Mouse (Mus musculus): Measurements from ENCODE around the gene Nf1. TPM values are rescaled to one million over a fixed set of nuclear protein-coding genes. Genes with fewer than 3 reads are reported as not detected.
A peak's percentile ranks its signal among the peaks of the same experiment; 100 is the strongest.

Nf1 gene
- total RNA-seq, 2 experiments from 2014 or later = 111 to 118 TPM

- intact Hi-C loops (cut with DNase I) = no loop called here
Measured at GRCm38 (mm10) chr11:79426571-79426970, 87.1 kb downstream of the Nf1 start.

GRCm38 (mm10) chr11:79427638-79428037 lies 88.1 kb downstream of the Nf1 start:
- intact Hi-C loops (cut with DNase I) = no loop called here
- DNase-seq (ENCODE audit: extremely low spot score in 1 of 2, low spot score in 2 of 2) = peak; percentile 26 to 31

More at GRCm38 (mm10) chr11:79426571-79426970, 87.1 kb downstream of the Nf1 start:
- DNase-seq (ENCODE audit: extremely low spot score in 1 of 2, low spot score in 2 of 2) = no peak

DNA sequence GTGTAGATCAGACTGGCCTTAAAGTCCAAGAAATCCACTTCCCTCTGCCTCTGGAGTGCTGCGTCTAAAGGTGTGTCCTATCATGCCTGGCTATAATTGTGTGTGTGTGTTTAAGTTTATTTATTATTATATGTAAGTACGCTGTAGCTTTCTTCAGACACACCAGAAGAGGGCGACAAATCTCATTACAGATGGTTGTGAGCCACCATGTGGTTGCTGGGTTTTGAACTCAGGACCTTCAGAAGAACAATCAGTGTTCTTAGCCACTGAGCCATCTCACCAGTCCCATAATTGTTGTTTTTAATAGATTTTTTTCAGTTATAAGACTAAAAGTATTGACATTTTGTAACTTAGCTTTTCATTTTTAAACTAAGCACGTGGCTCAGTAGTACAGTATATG lies 95.8 kb downstream of the Nf1 start:
- DNase-seq (ENCODE audit: extremely low spot score in 1 of 2, low spot score in 2 of 2) = no peak
- intact Hi-C loops (cut with DNase I) = no loop called here

- intact Hi-C loops (cut with DNase I) = no loop called here
- DNase-seq (ENCODE audit: extremely low spot score in 1 of 2, low spot score in 2 of 2) = no peak
Measured at GRCm38 (mm10) chr11:79448361-79448760, 108.9 kb downstream of the Nf1 start.

- DNase-seq (ENCODE audit: extremely low spot score in 1 of 2, low spot score in 2 of 2) = no peak
- intact Hi-C loops (cut with DNase I) = no loop called here
Measured at GRCm38 (mm10) chr11:79452966-79453365, 113.5 kb downstream of the Nf1 start.

DNA sequence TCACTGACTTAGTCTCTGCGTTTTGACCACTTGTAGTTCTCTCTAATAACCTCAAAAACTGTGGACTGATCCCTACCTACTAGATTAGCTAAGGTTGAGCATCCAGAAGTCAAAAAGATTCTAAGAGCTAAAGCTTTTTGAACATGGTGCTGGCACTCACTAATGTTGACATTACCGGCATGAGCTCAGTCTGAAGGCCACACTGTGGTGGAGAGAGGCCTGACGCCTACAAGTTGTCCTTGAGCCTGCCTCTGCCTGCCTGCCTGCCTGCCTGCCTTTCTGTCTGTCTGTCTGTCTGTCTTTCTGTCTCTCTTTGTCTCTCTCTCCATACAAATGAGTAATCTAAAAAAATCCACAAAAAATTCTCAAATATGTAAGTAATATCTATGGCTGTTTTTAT lies 118.4 kb downstream of the Nf1 start:
- intact Hi-C loops (cut with DNase I) = no loop called here
- DNase-seq (ENCODE audit: extremely low spot score in 1 of 2, low spot score in 2 of 2) = no peak

- intact Hi-C loops (cut with DNase I) = no loop called here
- no peak for DNase-seq (ENCODE audit: extremely low spot score in 1 of 2, low spot score in 2 of 2)
Measured at GRCm38 (mm10) chr11:79459846-79460245, 120.4 kb downstream of the Nf1 start.

- no peak for DNase-seq (ENCODE audit: extremely low spot score in 1 of 2, low spot score in 2 of 2)
- intact Hi-C loops (cut with DNase I) = no loop called here
Measured at GRCm38 (mm10) chr11:79460756-79461450, 121.4 kb downstream of the Nf1 start.

DNA sequence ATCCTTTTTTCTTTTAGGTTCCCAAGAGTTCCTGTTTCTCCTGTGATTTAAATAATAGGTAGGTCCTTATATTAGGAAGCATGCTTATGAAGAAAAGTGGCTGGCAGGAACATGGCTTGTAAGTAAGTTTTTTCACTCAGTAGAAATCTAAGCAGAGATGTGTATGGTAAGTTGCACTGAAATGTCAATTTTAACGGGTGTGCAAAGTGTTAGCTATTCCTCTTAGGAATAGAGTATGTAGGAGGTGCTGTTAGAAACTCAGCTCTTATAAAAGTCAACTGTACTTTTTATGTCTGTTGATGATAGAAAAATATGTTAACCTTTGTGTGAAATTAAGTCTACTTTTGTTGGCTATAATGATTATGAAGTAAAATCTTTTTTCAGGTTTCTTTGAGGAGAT lies 128.6 kb downstream of the Nf1 start:
- DNase-seq (ENCODE audit: extremely low spot score in 1 of 2, low spot score in 2 of 2) = no peak
- intact Hi-C loops (cut with DNase I) = no loop called here

DNA sequence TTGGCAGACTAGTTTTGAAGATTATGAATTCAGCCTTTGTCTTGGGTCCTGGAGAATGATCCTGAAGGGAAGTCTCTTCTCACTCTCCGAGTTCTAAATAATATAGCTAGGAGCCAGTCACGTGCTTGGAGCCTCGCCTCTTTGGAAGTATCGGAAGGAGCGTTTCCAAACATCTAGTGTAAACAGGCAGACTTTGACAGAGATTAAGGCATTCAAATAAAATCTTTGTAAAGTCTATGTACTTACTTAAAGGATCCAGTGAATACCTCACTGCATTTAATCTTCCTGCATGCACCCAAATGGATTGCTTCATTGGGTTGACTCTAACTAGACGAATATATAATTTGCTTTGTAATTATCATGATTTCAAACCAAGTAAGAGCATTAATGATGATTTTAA lies 143.9 kb downstream of the Nf1 start:
- intact Hi-C loops (cut with DNase I) = no loop called here
- DNase-seq (ENCODE audit: extremely low spot score in 1 of 2, low spot score in 2 of 2) = no peak

GRCm38 (mm10) chr11:79483876-79484528 lies 144.5 kb downstream of the Nf1 start:
- no peak for DNase-seq (ENCODE audit: extremely low spot score in 1 of 2, low spot score in 2 of 2)
- intact Hi-C loops (cut with DNase I) = no loop called here

- DNase-seq (ENCODE audit: extremely low spot score in 1 of 2, low spot score in 2 of 2) = no peak
- intact Hi-C loops (cut with DNase I) = loop anchor here (5.0 kb wide), 1 partner anchor 53 kb away; no protein-coding TSS in a partner anchor
Measured at GRCm38 (mm10) chr11:79484721-79485120, 145.2 kb downstream of the Nf1 start.

DNA sequence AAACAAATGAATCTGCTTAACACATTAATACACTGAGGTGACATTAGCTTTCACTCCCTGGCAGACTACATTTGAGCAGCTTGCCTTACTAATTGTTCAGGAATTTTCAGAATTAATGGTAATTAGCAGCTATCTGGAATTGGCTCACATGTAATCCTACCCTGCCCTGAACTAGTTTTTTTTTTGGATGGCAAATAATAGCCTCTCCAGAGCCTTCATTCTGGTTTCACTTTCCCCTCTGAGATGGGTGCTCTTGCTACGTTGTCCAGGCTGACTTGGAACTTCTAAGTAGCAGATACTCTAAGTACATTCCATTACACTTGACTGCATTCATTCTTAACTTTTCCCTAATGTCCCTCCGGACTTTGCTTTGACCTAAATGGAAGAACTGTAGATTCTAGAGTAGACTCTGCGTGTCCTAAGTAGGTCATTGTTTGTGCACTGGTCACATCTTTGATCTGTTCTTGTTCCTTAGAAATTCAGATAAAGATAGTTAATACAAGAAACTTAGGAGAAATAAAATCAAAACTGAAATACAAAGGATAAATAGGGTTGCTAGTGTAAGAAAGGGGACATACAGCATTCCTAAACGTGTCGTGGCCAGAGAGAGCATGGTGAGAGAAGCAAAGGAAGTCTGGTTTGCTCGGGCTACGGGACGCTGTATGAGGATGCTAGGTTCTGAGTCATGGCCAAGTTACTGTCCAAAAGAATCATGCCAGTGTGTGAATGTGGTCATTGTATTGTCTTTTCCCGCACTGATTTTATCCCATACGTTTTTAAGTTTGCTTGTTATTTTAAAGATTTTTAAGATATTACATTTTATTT lies 155.7 kb downstream of the Nf1 start:
- DNase-seq (ENCODE audit: extremely low spot score in 1 of 2, low spot score in 2 of 2) = no peak
- intact Hi-C loops (cut with DNase I) = no loop called here

DNA sequence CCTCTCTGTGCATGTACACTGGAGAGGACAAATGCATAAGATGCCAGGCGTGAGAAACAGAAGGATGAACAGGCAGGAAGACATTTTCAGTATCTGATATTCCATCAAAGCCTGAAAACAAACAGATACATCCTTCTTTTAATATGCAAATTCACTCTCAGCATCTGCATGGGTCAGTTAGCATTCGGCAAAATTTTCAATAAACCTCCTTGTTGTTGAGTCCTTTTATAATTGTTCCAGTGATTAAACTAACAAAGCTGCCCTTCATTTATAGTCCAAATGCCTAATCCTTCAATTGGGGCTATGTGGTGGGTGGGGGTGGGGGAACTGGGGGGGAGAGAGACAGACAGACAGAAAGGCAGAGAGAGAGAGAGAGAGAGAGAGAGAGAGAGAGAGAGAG lies 163.4 kb downstream of the Nf1 start:
- DNase-seq (ENCODE audit: extremely low spot score in 1 of 2, low spot score in 2 of 2) = peak in 1 of 2 experiments; percentile 32
- intact Hi-C loops (cut with DNase I) = no loop called here

GRCm38 (mm10) chr11:79503845-79504244 lies 164.4 kb downstream of the Nf1 start, which contains the start of gene Omg:
Omg (minus strand) TSS chr11:79504084.
- peak; percentile 55 to 71 for DNase-seq (ENCODE audit: extremely low spot score in 1 of 2, low spot score in 2 of 2)
- intact Hi-C loops (cut with DNase I) = no loop called here

GRCm38 (mm10) chr11:79504506-79504905 lies 165.0 kb downstream of the Nf1 start:
- intact Hi-C loops (cut with DNase I) = no loop called here
- no peak for DNase-seq (ENCODE audit: extremely low spot score in 1 of 2, low spot score in 2 of 2)

GRCm38 (mm10) chr11:79511970-79512369 lies 172.5 kb downstream of the Nf1 start:
- DNase-seq (ENCODE audit: extremely low spot score in 1 of 2, low spot score in 2 of 2) = no peak
- intact Hi-C loops (cut with DNase I) = no loop called here

DNA sequence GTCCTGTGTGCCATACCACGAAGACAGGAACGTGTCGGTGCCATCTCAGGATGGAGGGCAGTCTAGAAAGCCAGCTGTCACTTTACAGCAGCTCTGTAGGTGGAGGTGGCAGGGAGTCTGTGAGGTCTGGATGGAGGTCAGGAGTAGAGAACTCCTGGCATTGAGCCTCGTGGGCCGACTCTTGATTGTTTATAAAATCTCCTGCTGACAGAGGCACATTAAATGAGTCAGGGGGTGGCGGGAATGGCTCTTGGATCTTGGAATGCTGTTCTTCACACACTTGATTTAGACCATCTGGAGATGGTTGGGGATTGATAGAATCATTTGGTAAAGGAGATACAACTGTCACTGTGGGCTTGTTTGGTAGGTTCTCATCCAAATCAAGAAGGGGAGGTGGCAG lies 175.8 kb downstream of the Nf1 start:
- DNase-seq (ENCODE audit: extremely low spot score in 1 of 2, low spot score in 2 of 2) = no peak
- intact Hi-C loops (cut with DNase I) = no loop called here

DNA sequence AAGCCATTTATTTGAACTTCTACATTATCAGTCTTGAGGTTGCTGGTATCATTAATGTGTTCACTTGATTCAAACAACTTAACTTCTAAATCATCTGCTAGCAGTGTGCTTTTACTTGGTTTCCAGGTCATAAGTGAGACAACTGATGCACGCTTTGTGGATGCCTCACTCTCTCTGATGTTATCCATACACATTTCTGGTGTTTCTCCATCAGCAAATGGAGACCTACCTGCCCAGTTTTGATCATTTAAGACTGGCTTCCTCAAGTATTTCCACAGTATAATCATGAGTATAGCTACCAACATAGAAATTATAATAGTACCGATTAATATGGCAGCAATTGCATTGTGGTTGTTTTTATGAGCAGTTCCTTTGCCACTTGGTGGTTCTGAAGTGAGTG lies 176.3 kb downstream of the Nf1 start:
- no peak for DNase-seq (ENCODE audit: extremely low spot score in 1 of 2, low spot score in 2 of 2)
- intact Hi-C loops (cut with DNase I) = no loop called here

DNA sequence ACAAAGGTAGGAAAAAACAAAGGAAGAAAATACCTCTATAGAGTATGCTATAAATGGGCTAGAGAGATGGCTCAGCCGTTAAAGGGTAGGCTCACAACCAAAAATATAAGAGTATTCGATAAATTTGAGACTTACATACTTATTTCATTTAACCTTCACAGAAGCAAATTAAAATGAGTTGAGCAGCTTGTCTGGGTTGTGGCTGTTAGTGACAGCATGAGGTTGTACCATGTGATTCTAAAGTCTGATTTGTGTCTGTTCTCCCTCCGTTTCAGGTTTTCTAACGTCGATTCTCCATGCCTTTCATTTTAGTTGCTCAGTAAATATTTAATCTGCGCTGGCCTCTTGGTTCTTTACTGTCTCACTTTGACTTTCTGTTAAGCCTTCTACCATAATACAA lies 179.8 kb downstream of the Nf1 start:
- DNase-seq (ENCODE audit: extremely low spot score in 1 of 2, low spot score in 2 of 2) = no peak
- intact Hi-C loops (cut with DNase I) = no loop called here
